In the genomic region with DNA sequence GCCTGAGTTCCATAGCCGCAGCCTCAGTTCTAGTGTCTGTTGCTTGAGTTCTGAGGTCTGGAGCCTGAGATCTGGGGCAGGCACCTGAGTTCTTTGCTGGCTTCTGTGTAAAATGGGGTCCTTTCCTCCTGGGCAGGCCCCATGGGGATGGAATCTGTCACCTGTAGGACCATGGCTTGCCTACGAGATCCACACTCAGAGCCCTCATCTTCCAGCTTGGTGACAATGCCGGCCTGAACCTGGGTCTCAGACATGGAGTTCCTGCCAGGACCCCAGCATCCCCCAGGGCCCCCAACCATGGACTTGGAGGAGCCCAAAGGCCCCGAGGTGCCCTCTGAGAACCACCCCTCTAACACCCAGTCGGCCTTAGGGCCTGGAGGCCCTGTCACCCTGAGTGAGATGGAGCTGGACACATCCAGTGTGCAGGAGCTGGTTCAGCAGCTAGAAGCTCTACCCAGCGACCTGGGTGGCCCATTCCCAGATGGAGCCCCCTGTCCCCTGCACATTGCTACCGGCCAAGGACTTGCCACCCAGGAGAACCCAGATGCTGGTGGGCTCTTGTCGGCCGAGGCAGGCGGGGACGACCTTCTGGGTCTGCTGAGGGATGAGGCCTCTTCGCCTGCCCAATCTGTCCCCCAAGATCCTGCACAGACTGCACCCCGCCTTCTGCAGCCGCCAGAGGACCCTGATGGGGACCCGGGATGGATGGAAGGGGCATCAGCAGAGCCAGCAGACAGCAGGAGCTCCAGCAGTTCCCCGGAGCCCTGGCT, we compare ENCODE assay signal across 8 mouse cellular contexts. TPM values are rescaled to one million over a fixed set of nuclear protein-coding genes. Genes with fewer than 3 reads are reported as not detected.
DNase-seq lines count a peak whose midpoint lies in the region; ATAC-seq and TF ChIP-seq lines count a peak whose summit lies in the region.

No protein-coding gene starts in this region.

- 74% methylated on average over 16 of the region's 16 CpGs for WGBS in heart, adult 2 months
- WGBS in forebrain, embryonic 14.5 days: 84% methylated on average over 16 of the region's 16 CpGs
- WGBS in liver, embryonic 13.5 days (ENCODE audit: insufficient replicate concordance): 80% methylated on average over 16 of the region's 16 CpGs

- no peaks in the 10 kb centered on the region for H3K79me2 ChIP-seq in heart, adult 2 months (replicated peaks; ENCODE audit: control insufficient read depth, insufficient read depth, low read length)
- H3K79me2 ChIP-seq in CH12.LX (replicated peaks; ENCODE audit: control insufficient read depth, extremely low read depth, insufficient read depth, poor library complexity, severe bottlenecking): peaks cover 17% of the 10 kb centered on the region

- peak overlapping the region; percentile 57 for H3K4me2 ChIP-seq in CH12.LX (ENCODE audit: insufficient read depth, low read depth, poor library complexity, severe bottlenecking)
- H3K4me2 ChIP-seq in forebrain, embryonic 14.5 days (ENCODE audit: low read length): peak overlapping the region; percentile 57
- peak overlapping the region; percentile 82 for H3K4me2 ChIP-seq in liver, embryonic 13.5 days

- H3K36me3 ChIP-seq in heart, adult 2 months (ENCODE audit: control insufficient read depth, insufficient read depth, low read length): no peaks in the 10 kb centered on the region
- H3K36me3 ChIP-seq in CH12.LX (replicated peaks in 1 of 2; ENCODE audit: control insufficient read depth in 1 of 2, insufficient read depth in 1 of 2, low read length in 1 of 2): peaks cover 57 to 63% of the 10 kb centered on the region in 2 experiments
- H3K36me3 ChIP-seq in forebrain, embryonic 14.5 days (ENCODE audit: control insufficient read depth, insufficient read depth, low read length): peaks cover 50% of the 10 kb centered on the region
- H3K36me3 ChIP-seq in liver, embryonic 13.5 days: peaks cover 53% of the 10 kb centered on the region

- TF ChIP-seq RAD21 in CH12.LX (IDR thresholded peaks at IDR 0.05; ENCODE audit: low read depth, low read length): no peak

- H3K4me3 ChIP-seq in heart, adult 2 months: peak overlapping the region; percentile 80
- H3K4me3 ChIP-seq in CH12.LX (replicated peaks in 1 of 3; ENCODE audit: low read depth in 2 of 3, low read length in 2 of 3, poor library complexity in 1 of 3): peak overlapping the region; percentile 84 to 98 (median 96)
- peak overlapping the region; percentile 47 for H3K4me3 ChIP-seq in forebrain, embryonic 14.5 days (ENCODE audit: low read depth, low read length)
- H3K4me3 ChIP-seq in liver, embryonic 13.5 days (replicated peaks): peak overlapping the region; percentile 76

- dilution Hi-C loops in CH12.LX (cut with MboI; ENCODE audit: extremely low pct_ligation_motif_present, extremely low pct_unique_long_range_greater_than_20kb, low sequenced_read_pairs): no loop called here

- H3K27ac ChIP-seq in heart, adult 2 months: peak overlapping the region; percentile 95
- H3K27ac ChIP-seq in CH12.LX (ENCODE audit: insufficient read depth, low read depth): no peak overlapping the region
- H3K27ac ChIP-seq in forebrain, embryonic 14.5 days (ENCODE audit: low read depth, low read length): no peak overlapping the region
- peak overlapping the region; percentile 67 for H3K27ac ChIP-seq in liver, embryonic 13.5 days

- no peak for TF ChIP-seq CTCF in heart, adult 2 months (IDR thresholded peaks at IDR 0.05)
- no peak for TF ChIP-seq CTCF in CH12.LX (conservative IDR thresholded peaks at IDR 0.05 in 1 of 2, IDR thresholded peaks at IDR 0.05 in 1 of 2; ENCODE audit: low read depth in 2 of 2, low read length in 2 of 2)

- intact Hi-C loops in heart, adult 2 months (cut with DNase I): loop anchor here (1.0 kb wide), 1 partner anchor 18 kb away; no protein-coding TSS in a partner anchor

- TF ChIP-seq EP300 in heart, adult 2 months (IDR thresholded peaks at IDR 0.05; ENCODE audit: insufficient read depth, low read depth, low read length): no peak
- no peak for TF ChIP-seq EP300 in CH12.LX (IDR thresholded peaks at IDR 0.05; ENCODE audit: low read length)

- ATAC-seq in forebrain, embryonic 14.5 days: no peak
- no peak for ATAC-seq in liver, embryonic 13.5 days (ENCODE audit: low read depth)

- in situ Hi-C loops in CH12.LX (cut with MboI; ENCODE audit: low pct_ligation_motif_present, low pct_unique_long_range_greater_than_20kb, low sequenced_read_pairs): no loop called here

- no peak for DNase-seq in heart, adult 2 months
- no peak for DNase-seq in heart, postnatal 4 days
- DNase-seq in CH12.LX (ENCODE audit: extremely low read depth): no peak
- DNase-seq in forebrain, embryonic 14.5 days (ENCODE audit: low spot score): no peak
- no peak for DNase-seq in liver, embryonic 13.5 days
- DNase-seq in right cerebral cortex, postnatal 14 days: no peak
- no peak for DNase-seq in left cerebral cortex, adult 9 months (ENCODE audit: low spot score in 2 of 2)
- DNase-seq in kidney, adult 8-10 months: no peak

- peaks cover 2% of the 10 kb centered on the region; the same call in 1 of the 2 replicates for H3K4me1 ChIP-seq in heart, adult 2 months (ENCODE audit: control insufficient read depth, insufficient read depth, low read length)
- H3K4me1 ChIP-seq in CH12.LX (ENCODE audit: control insufficient read depth in 1 of 2, insufficient read depth in 2 of 2): peaks cover 11 to 34% of the 10 kb centered on the region in 2 experiments
- peaks cover 10% of the 10 kb centered on the region for H3K4me1 ChIP-seq in forebrain, embryonic 14.5 days (ENCODE audit: control insufficient read depth, insufficient read depth, low read length)
- peaks cover 39% of the 10 kb centered on the region for H3K4me1 ChIP-seq in liver, embryonic 13.5 days (replicated peaks)

- H3K9me3 ChIP-seq in CH12.LX (replicated peaks; ENCODE audit: low read length): no peaks in the 10 kb centered on the region
- H3K9me3 ChIP-seq in forebrain, embryonic 14.5 days (replicated peaks; ENCODE audit: control insufficient read depth, low read length): no peaks in the 10 kb centered on the region
- H3K9me3 ChIP-seq in liver, embryonic 13.5 days (replicated peaks): no peaks in the 10 kb centered on the region

- no peaks in the 10 kb centered on the region for H3K27me3 ChIP-seq in heart, adult 2 months (ENCODE audit: control insufficient read depth, insufficient read depth, low read length)
- H3K27me3 ChIP-seq in CH12.LX (replicated peaks): no peaks in the 10 kb centered on the region
- no peaks in the 10 kb centered on the region for H3K27me3 ChIP-seq in forebrain, embryonic 14.5 days (replicated peaks; ENCODE audit: control insufficient read depth, insufficient read depth, low read length)
- H3K27me3 ChIP-seq in liver, embryonic 13.5 days: no peaks in the 10 kb centered on the region

- TF ChIP-seq POLR2A in heart, adult 2 months (IDR thresholded peaks at IDR 0.05; ENCODE audit: insufficient read depth, low read depth, low read length): no peak
- TF ChIP-seq POLR2A in CH12.LX (IDR thresholded peaks at IDR 0.05; ENCODE audit: low read depth, low read length): no peak

- H3K9ac ChIP-seq in heart, adult 2 months (ENCODE audit: low read depth, low read length): peak overlapping the region; percentile 86
- H3K9ac ChIP-seq in CH12.LX (ENCODE audit: insufficient read depth, low read depth): peak overlapping the region; percentile 95
- peak overlapping the region; percentile 76 for H3K9ac ChIP-seq in forebrain, embryonic 14.5 days (ENCODE audit: low read length)
- peak overlapping the region; percentile 88 for H3K9ac ChIP-seq in liver, embryonic 13.5 days

RNA-seq across cellular contexts. Expression of gene Apba3, which starts 2.1 kb away (rescaled TPM):
- 100 to 1,000 TPM; 111 to 123 TPM for total RNA-seq in heart, adult 2 months (2021)
- 151 TPM in 2 replicates for polyA plus RNA-seq in heart, adult 2 months (2012; rRNA removed)
- total RNA-seq in heart, postnatal 4 days (2021): 10 to 100 TPM; 49.0 to 53.0 TPM
- total RNA-seq in CH12.LX (2012; rRNA removed): 104 and 149 TPM in 2 replicates
- 40.2 and 43.4 TPM in 2 replicates for total RNA-seq in CH12.LX (2014; rRNA removed)
- polyA plus RNA-seq in CH12.LX (2012; ENCODE audit: insufficient read length, low read depth): 43.2 and 47.4 TPM in 2 replicates
- polyA plus RNA-seq in forebrain, embryonic 14.5 days (2014; fragmentation: Nextera tagmentation; extraction: Ambion mirVana): 30.5 and 36.8 TPM in 2 replicates
- polyA plus RNA-seq in liver, embryonic 13.5 days (2015; fragmentation: Nextera tagmentation; extraction: Ambion mirVana): 24.5 and 26.7 TPM in 2 replicates

RNA-seq across cellular contexts. Expression of gene Mrpl54, which starts 2.1 kb away (rescaled TPM):
- 100 to 1,000 TPM in 1 of 2 experiments, 10 to 100 TPM in 1; 85.7 to 101 TPM for total RNA-seq in heart, adult 2 months (2021)
- polyA plus RNA-seq in heart, adult 2 months (2012; rRNA removed): 66.7 and 93.2 TPM in 2 replicates
- 100 to 1,000 TPM; 118 to 125 TPM for total RNA-seq in heart, postnatal 4 days (2021)
- 128 and 140 TPM in 2 replicates for total RNA-seq in CH12.LX (2012; rRNA removed)
- total RNA-seq in CH12.LX (2014; rRNA removed): 131 and 167 TPM in 2 replicates
- polyA plus RNA-seq in CH12.LX (2012; ENCODE audit: insufficient read length, low read depth): 104 and 120 TPM in 2 replicates
- 107 and 136 TPM in 2 replicates for polyA plus RNA-seq in forebrain, embryonic 14.5 days (2014; fragmentation: Nextera tagmentation; extraction: Ambion mirVana)
- polyA plus RNA-seq in liver, embryonic 13.5 days (2015; fragmentation: Nextera tagmentation; extraction: Ambion mirVana): 130 and 134 TPM in 2 replicates

RNA-seq across cellular contexts. Expression of gene Matk, which starts 16.1 kb away (rescaled TPM):
- total RNA-seq in heart, adult 2 months (2021): under 1 TPM; 0.48 to 0.86 TPM
- polyA plus RNA-seq in heart, adult 2 months (2012; rRNA removed): 0.97 and 1.5 TPM in 2 replicates
- under 1 TPM; 0.21 to 0.56 TPM for total RNA-seq in heart, postnatal 4 days (2021)
- 2.9 and 3.9 TPM in 2 replicates for total RNA-seq in CH12.LX (2012; rRNA removed)
- 4.9 and 5.2 TPM in 2 replicates for total RNA-seq in CH12.LX (2014; rRNA removed)
- polyA plus RNA-seq in CH12.LX (2012; ENCODE audit: insufficient read length, low read depth): 2.1 and 2.5 TPM in 2 replicates
- 12.3 and 17.4 TPM in 2 replicates for polyA plus RNA-seq in forebrain, embryonic 14.5 days (2014; fragmentation: Nextera tagmentation; extraction: Ambion mirVana)
- 1.2 and 1.8 TPM in 2 replicates for polyA plus RNA-seq in liver, embryonic 13.5 days (2015; fragmentation: Nextera tagmentation; extraction: Ambion mirVana)

RNA-seq across cellular contexts. Expression of gene Tjp3, which starts 22.6 kb away (rescaled TPM):
- total RNA-seq in heart, adult 2 months (2021): not detected
- polyA plus RNA-seq in heart, adult 2 months (2012; rRNA removed): 0.12 and 0.78 TPM in 2 replicates
- under 1 TPM in 1 of 2 experiments, not detected in 1; 0.50 TPM for total RNA-seq in heart, postnatal 4 days (2021)
- total RNA-seq in CH12.LX (2012; rRNA removed) (4.8 and 7.2 TPM in 2 replicates), CH12.LX (2014; rRNA removed) (0.42 TPM in 1 of 2 replicates, not detected in the other)
- polyA plus RNA-seq in CH12.LX (2012; ENCODE audit: insufficient read length, low read depth): 0.76 and 0.97 TPM in 2 replicates
- polyA plus RNA-seq in forebrain, embryonic 14.5 days (2014; fragmentation: Nextera tagmentation; extraction: Ambion mirVana): 4.8 and 7.0 TPM in 2 replicates
- 0.35 and 0.43 TPM in 2 replicates for polyA plus RNA-seq in liver, embryonic 13.5 days (2015; fragmentation: Nextera tagmentation; extraction: Ambion mirVana)

RNA-seq across cellular contexts. Expression of gene Pip5k1c, which starts 23.9 kb away (rescaled TPM):
- total RNA-seq in heart, adult 2 months (2021): 10 to 100 TPM; 27.0 to 28.0 TPM
- polyA plus RNA-seq in heart, adult 2 months (2012; rRNA removed): 37.5 and 44.2 TPM in 2 replicates
- total RNA-seq in heart, postnatal 4 days (2021): 10 to 100 TPM; 52.0 to 55.4 TPM
- total RNA-seq in CH12.LX (2012; rRNA removed) (12.6 and 17.9 TPM in 2 replicates), CH12.LX (2014; rRNA removed) (11.4 and 11.7 TPM in 2 replicates)
- 46.7 and 51.4 TPM in 2 replicates for polyA plus RNA-seq in CH12.LX (2012; ENCODE audit: insufficient read length, low read depth)
- 76.4 and 114 TPM in 2 replicates for polyA plus RNA-seq in forebrain, embryonic 14.5 days (2014; fragmentation: Nextera tagmentation; extraction: Ambion mirVana)
- polyA plus RNA-seq in liver, embryonic 13.5 days (2015; fragmentation: Nextera tagmentation; extraction: Ambion mirVana): 13.2 and 16.7 TPM in 2 replicates

Comparison
In these comparisons a context has a peak if more than half of its experiments do, and no peak if none do; other contexts are left out.
1. H3K27ac ChIP-seq: peak in heart, adult 2 months (single experiment) and liver, embryonic 13.5 days (single experiment); none in CH12.LX (single experiment) and forebrain, embryonic 14.5 days (single experiment).
2. Peak in every context shown above with its lines, with median percentiles within 50 percentile points of each other: H3K4me3 ChIP-seq, H3K9ac ChIP-seq and H3K4me2 ChIP-seq.